16 mouse cellular contexts compared by ENCODE assay signal in genomic region chr1:143727701-143728445, GRCm38 (mm10). TPM values are rescaled to one million over a fixed set of nuclear protein-coding genes. Genes with fewer than 3 reads are reported as not detected.
DNase-seq lines count a peak whose midpoint lies in the region.
"Had no signal": no experiment of that assay in that cellular context is flagged by ENCODE, and none has a peak within 500 bp of the region (broad histone marks: within the 10 kb centered on the region; RNA-seq: fewer than 3 reads in every experiment).

No protein-coding gene starts in this region.

- intact Hi-C loops in left cerebral cortex, postnatal 10 days (cut with DNase I) = no loop called here

- DNase-seq in adrenal gland, adult (ENCODE audit: inconsistent age in 2 of 2, low spot score in 1 of 2) = peak; percentile 50 to 81
- no peak for DNase-seq in adrenal gland, adult 18-20 months (ENCODE audit: low spot score in 2 of 2)
- DNase-seq in ovary, postnatal 36 days (ENCODE audit: low spot score) = peak; percentile 25
- DNase-seq in ovary, postnatal 14 days (ENCODE audit: low spot score) = no peak
- DNase-seq in adrenal gland, postnatal 36 days = peak; percentile 23 to 44
- DNase-seq in yolk sac, embryonic 10.5 days (ENCODE audit: low spot score) = peak; percentile 81
- DNase-seq in urinary bladder, postnatal 36 days (ENCODE audit: low spot score in 2 of 2) = no peak
- DNase-seq in left cerebral cortex, postnatal 10 days (ENCODE audit: extremely low spot score in 1 of 2, low spot score in 2 of 2) = no peak
- DNase-seq: cerebellum, adult 11 months; cerebellum, adult 8-10 months; cerebellum, postnatal 14 days; embryo, embryonic 11 days; gastrocnemius, postnatal 10 days; heart, adult 18-20 months; heart, postnatal 10 days; heart, postnatal 4 days had no signal

RNA-seq across cellular contexts. Expression of gene Glrx2, which starts 11.7 kb away (rescaled TPM):
- total RNA-seq in adrenal gland, adult 18-20 months (2021) = 10 to 100 TPM; 87.0 to 93.1 TPM
- 10 to 100 TPM; 79.0 to 99.3 TPM for total RNA-seq in adrenal gland, postnatal 36 days (2021)
- 100 to 1,000 TPM; 119 to 123 TPM for total RNA-seq in left cerebral cortex, postnatal 10 days (2021)

RNA-seq across cellular contexts. Expression of gene Cdc73, which starts 25.2 kb away (rescaled TPM):
- 100 to 1,000 TPM in 1 of 2 experiments, 10 to 100 TPM in 1; 87.0 to 102 TPM for total RNA-seq in adrenal gland, adult 18-20 months (2021)
- total RNA-seq in adrenal gland, postnatal 36 days (2021) = 100 to 1,000 TPM in 1 of 2 experiments, 10 to 100 TPM in 1; 96.6 to 115 TPM
- 10 to 100 TPM; 46.5 to 49.3 TPM for total RNA-seq in left cerebral cortex, postnatal 10 days (2021)

RNA-seq across cellular contexts. Expression of gene Trove2, which starts 49.0 kb away (rescaled TPM):
- 10 to 100 TPM; 13.1 to 13.2 TPM for total RNA-seq in adrenal gland, adult 18-20 months (2021)
- 10 to 100 TPM; 15.1 to 17.9 TPM for total RNA-seq in adrenal gland, postnatal 36 days (2021)
- total RNA-seq in left cerebral cortex, postnatal 10 days (2021) = 10 to 100 TPM; 27.5 to 30.8 TPM

RNA-seq across cellular contexts. Expression of gene Uchl5, which starts 49.2 kb away (rescaled TPM):
- total RNA-seq in adrenal gland, adult 18-20 months (2021) = 10 to 100 TPM; 18.8 to 26.6 TPM
- total RNA-seq in adrenal gland, postnatal 36 days (2021) = 10 to 100 TPM; 24.5 to 28.8 TPM
- total RNA-seq in left cerebral cortex, postnatal 10 days (2021) = 10 to 100 TPM; 33.1 to 33.2 TPM

Comparison
In these comparisons a context has a peak if more than half of its experiments do, and no peak if none do; other contexts are left out.
1. DNase-seq: peak in adrenal gland, adult (2 of 2), ovary, postnatal 36 days (single experiment), adrenal gland, postnatal 36 days (2 of 2) and yolk sac, embryonic 10.5 days (single experiment); none in adrenal gland, adult 18-20 months (0 of 2), ovary, postnatal 14 days (single experiment), urinary bladder, postnatal 36 days (0 of 2) and left cerebral cortex, postnatal 10 days (0 of 2).